Mouse (Mus musculus): Measurements from ENCODE around the gene Gm960.

- TF ChIP-seq CTCF (IDR thresholded peaks at IDR 0.05; ENCODE audit: low read depth) (no peak), EP300 (IDR thresholded peaks at IDR 0.05; ENCODE audit: low read depth) (no peak)
Measured at GRCm38 (mm10) chr19:4712156-4712780, 13.8 kb upstream of the Gm960 start.

Measured in liver, embryonic 14.5 days (tissue).